Mouse (Mus musculus) frontal cortex, postnatal 10 days (tissue): ENCODE results near the gene Ddx49.

Experiments
- DNase-seq, 2 experiments: peaks; one replicate each; pipeline ENCODE4 v3.0.0; 2022; ENCODE audit warnings: low spot score in 2 of 2, mixed read lengths in 1 of 2

Ddx49 gene

GRCm38 (mm10) chr8:70316511-70317504, 14.5 kb upstream of the Ddx49 start:
- peak; percentile 89 to 93 for DNase-seq

GRCm38 (mm10) chr8:70315624-70316510, 13.6 kb upstream of the Ddx49 start, which contains the start of gene Cers1:
Gene Cers1 (plus strand): TSS chr8:70315775.
- DNase-seq = peak; percentile 68 to 82

DNA sequence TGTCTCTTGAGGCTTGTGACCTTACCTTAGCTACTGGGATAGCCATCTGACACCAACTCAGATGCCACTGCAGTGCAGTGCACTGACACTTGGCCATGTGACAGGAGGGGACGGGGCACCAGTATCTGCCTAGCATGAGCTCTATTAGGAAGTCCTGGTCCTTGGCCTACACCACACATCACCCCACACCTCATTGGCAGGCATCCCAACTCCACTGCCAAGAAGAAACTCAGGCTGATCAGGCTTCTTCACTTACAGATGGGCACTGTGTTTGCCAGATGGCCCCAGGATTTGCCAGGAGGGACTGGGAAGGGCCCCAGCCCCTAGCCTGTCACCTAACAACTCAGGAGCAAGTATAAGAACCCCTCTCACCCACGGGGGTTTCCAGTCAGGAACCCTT, 11.1 kb upstream of the Ddx49 start:
- DNase-seq = no peak

DNA sequence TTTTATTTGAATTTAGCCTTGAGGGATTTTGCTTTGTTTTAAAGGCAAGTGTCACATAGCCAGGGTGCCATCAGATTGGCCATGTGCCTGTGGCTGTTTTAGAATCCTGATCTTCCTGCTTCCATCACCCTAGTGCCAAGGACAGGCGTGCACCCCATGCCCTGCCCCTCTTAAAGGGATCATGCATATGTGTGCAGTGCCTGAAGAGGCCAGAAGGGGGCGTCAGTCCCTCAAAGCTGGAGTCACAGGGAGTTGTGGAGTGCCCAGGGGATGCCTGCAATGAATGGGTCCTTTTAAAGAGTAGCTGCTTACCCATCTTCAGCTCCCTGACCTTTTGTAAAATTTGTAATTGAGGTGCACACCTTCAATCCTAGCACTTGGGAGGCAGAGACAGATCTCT, 7.0 kb upstream of the Ddx49 start:
- no peak for DNase-seq

- DNase-seq = no peak
These were observed 612 bp upstream of the Ddx49 start for GRCm38 (mm10) chr8:70302901-70303300.

GRCm38 (mm10) chr8:70300881-70301280, 1.4 kb downstream of the Ddx49 start:
- DNase-seq = no peak

DNA sequence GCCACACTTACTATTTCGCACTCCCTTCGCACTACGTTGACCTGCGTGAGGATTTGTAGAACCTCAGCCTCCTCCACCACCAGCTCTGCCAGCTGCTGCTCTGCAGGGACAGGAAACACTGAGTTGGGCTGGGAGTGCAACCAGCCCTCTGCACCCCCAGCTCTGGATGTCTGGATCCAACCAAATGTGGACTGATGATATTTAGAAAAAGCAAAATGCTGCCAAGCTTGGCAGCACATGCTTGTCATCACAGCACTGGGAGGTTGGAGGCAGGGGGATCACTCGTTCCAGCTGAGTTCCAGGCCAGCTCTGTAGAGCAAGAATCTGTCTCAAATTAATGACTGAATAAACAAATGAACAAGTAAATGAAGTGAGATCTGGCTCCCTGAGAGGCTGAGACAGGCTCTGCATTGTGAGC, 8.3 kb downstream of the Ddx49 start:
- no peak for DNase-seq

- DNase-seq = no peak
These were observed 15.6 kb downstream of the Ddx49 start for GRCm38 (mm10) chr8:70286737-70287136.

DNA sequence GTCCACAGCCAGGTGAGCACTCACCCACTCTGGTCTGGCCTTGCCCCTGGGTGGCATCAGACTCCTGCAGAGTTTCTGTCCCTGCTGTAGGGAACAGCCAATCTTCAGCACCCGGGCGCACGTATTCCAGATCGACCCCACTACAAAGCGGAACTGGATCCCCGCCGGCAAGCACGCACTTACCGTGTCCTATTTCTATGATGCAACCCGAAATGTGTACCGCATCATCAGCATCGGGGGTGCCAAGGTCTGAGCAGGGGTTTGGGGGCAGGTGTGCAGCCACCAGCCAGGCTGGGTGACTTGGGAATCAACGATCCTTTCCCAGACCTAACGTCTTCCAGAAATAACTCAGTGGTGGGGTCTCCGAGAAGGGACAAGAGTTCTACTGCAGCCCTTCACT, 17.0 kb downstream of the Ddx49 start:
- no peak for DNase-seq

DNA sequence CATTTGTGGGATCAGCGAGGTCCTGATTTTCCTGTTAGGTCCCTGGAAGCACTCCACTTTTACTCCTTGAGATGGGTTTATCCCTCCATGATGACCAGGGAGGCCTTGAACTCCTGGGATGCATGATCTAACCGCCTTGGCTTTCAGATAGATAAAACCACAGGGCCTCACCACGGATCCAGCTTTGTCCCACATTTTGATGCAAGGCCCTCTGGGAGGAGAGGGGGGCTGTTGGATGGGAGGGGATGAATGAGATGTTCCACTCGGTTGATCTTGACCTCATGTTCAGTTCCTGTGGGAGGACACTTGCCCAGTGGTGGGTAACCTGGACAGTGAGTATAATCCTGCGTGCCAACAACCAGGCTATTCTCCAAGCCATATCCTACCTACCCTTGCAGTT, 17.9 kb downstream of the Ddx49 start:
- DNase-seq = no peak

- no peak for DNase-seq
These were observed 18.9 kb downstream of the Ddx49 start for GRCm38 (mm10) chr8:70283136-70284077.

DNA sequence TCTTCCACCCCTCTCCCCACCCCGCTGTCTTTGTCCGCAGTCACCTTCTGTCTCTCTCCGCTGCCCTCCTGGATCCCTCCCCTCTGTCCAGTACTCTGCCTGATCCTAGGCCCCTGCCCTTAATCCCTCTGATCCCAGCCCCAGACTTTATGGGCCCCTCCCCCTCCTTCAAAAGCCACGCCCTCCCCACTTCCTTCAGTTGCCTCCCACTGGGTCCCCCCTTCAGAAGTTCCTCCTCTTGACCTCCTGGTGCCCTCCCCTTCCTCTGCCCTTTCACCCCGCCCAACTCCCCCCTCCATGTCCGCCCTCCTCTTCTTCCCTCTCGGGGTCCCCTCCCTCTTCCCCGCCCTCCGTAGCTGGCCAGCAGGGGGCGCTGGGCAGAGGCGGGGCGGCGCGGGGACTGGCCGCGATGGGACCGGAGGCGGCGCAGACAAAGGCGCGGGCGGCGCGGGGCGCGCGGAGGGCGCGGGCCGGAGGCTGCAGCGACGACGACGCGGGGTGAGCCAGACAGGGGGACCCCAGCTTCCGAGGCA, 19.6 kb downstream of the Ddx49 start, which contains the start of gene Homer3:
Gene Homer3, plus strand, starts transcription at position 225 of the 533 bp plus-strand sequence.
- peak; percentile 78 to 79 for DNase-seq

DNA sequence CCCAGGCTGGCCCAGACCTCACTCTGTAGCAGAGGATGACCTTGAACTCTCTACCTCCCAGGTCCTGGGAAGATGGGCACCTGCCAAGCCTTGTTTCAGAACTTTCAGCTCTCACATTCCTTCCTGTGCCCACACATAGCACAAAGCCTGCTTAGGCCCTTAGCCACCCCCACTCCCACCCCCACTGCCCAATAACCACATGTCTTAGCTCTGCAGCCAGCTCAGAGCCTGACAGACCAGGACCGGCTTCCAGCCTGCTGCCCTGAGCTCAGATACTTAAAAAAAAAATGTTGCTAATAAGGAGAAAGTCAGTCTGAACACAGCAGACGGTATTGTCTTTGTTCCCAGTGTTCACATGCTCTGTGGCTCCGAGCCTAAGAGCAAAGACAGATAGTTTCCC, 21.3 kb downstream of the Ddx49 start:
- no peak for DNase-seq

DNA sequence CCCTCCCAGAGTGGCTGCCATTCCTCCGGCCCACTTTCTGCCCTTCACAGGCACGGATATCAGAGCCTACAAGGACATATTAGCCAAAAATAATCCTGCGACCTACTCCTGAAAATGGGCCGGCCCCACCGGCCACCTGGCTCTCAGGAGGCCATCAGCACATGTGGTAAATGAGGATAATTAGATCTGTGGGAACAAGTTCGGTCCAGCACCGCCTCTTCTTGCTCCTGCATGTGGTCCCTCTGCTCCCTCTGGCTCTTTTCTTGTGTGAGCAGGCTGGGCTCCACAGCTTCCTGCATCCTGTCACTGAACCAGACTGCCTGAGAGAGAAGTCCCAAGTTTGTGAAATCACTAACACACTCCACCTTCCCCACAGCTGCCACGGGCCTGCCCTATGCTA, 23.0 kb downstream of the Ddx49 start:
- no peak for DNase-seq

DNA sequence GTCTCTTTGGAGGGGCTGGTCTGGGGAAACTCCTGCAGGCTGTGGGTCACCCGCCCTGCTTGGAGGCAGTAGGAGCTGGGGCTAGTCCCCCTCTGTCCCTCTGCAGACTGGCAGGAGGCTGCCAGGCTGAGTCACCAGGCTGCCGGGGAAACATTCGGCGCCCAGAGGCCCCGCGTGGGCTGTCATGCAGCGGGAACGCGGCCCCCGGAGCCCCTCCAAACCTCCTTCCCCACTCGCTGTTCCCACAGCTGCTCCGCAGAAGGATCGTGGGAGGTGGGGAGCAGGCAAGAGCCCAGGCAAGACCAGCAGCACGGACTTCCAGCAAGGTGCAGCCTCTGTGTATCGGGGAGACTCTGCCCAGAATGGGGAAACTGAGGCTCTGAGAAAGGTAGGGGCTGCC, 24.1 kb downstream of the Ddx49 start:
- DNase-seq = no peak

DNA sequence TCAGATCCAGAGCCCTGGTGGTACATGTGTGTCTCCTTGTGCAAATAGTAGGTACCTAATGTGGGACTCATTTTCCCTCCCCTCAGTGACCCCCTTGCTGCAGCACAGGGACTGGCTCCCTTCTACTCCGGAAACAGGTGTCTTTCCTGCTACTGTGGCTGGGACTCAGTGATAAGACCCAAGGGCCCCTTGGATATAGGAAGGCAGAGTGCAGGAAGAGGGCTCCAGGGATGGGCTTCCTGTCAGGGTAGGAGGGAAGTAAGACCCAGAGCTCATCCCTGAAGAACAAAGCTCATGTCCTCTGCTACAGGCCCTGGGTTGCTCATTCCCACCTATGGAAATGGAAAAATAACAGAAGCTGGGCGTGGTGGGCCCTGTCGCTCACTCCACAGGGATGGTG, 25.8 kb downstream of the Ddx49 start:
- DNase-seq = no peak

GRCm38 (mm10) chr8:70274350-70274749, 27.9 kb downstream of the Ddx49 start:
- DNase-seq = no peak

GRCm38 (mm10) chr8:70272949-70273348, 29.3 kb downstream of the Ddx49 start:
- no peak for DNase-seq

GRCm38 (mm10) chr8:70268799-70269565, 33.3 kb downstream of the Ddx49 start:
- no peak for DNase-seq

DNA sequence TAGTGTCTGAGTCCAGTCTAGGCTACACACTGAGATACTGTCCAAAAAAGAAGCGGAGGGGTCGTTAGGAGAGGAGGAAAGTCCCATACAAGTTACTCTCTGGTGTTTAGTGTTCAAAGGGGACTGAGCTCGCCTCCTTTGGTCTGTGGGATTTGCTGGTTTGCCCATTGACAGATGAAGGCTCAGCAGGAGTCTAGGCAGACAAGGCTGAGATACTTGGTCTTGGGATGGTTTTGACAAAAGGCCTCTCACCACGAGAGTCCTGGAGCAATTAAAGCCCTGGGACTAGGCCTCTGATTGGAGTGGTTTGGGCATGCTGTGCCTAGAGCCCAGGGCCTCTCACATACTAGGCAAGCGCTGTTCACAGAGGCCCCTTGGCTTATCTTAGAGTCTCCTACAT, 34.0 kb downstream of the Ddx49 start:
- DNase-seq = no peak
